Mouse (Mus musculus) spleen, adult 12 weeks (tissue): ENCODE measurements around the gene Hcfc1r1.

Experiments
- DNase-seq: peaks from one replicate; pipeline ENCODE4 v3.0.0; 2022; ENCODE audit warnings: low spot score

Hcfc1r1 gene

GRCm38 (mm10) chr17:23722376-23723125 lies 49.2 kb downstream of the Hcfc1r1 start, which contains the start of gene 1520401A03Rik:
Gene 1520401A03Rik, minus strand, starts transcription at chr17:23722783.
- no peak for DNase-seq
